Mouse (Mus musculus) frontal cortex, postnatal 10 days (tissue): ENCODE measurements at regions not wholly inside any gene's neighbourhood (a gene's known extent, or its start where the extent isn't known, plus 50 kb on each side); places are given as distances from the start of the nearest gene placed in this dataset.

Source experiments
- DNase-seq, 2 experiments: peaks; one replicate each; pipeline ENCODE4 v3.0.0; 2022; ENCODE audit warnings: low spot score in 2 of 2, mixed read lengths in 1 of 2

- no peak for DNase-seq
Measured at GRCm38 (mm10) chr4:32179707-32180241, 58.8 kb upstream of the Bach2 start.

DNA sequence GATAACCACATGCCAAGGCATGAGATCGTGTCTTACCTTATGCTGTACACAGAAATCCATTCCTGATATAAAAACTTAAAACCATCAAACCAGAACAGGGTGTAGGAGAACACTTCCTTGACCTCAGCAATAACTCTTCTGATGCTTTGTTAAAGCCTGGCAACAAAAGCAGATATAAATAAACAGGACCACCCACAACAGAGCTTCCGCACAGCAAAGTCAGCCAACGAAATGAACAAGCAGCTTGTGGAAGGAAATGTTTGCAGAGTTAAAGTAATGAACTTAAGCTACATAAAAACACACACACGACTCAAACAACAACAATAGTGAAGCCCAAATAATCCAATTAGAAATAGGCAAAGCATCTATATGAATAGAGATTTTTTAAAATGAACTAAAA lies 54.8 kb upstream of the Bach2 start:
- no peak for DNase-seq

- no peak for DNase-seq
Measured at GRCm38 (mm10) chr4:32185986-32186385, 52.6 kb upstream of the Bach2 start.

DNA sequence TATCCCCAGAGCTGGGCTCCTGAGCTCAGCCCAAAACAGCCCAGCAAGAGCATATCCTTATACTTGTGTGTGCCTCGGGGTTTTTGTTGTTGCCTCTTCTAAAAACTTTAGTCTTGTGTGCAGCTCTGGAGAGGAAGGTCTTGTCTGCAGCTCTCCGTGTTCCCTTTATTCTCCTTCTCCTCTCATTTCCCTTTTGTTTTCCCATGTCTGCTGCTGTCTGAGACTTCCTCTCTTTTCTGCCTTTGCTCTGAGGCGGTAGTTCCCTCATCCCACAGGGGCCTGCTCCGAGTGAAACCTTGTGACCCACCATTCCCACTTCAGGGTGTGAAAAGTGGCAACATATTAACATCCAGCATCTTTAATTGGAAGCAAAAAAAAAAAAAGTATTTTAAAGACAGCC lies 51.5 kb upstream of the Bach2 start:
- DNase-seq: no peak

GRCm38 (mm10) chr4:32188076-32188475 lies 50.5 kb upstream of the Bach2 start:
- no peak for DNase-seq

GRCm38 (mm10) chr4:32188752-32189415 lies 49.7 kb upstream of the Bach2 start:
- DNase-seq: no peak
